Mouse (Mus musculus): Measurements from ENCODE around the gene Psmd14. TPM values are rescaled to one million over a fixed set of nuclear protein-coding genes. Genes with fewer than 3 reads are reported as not detected.

The Psmd14 gene
- total and polyA plus RNA-seq, 3 experiments, result 156 to 217 TPM; not detected in 1

DNA sequence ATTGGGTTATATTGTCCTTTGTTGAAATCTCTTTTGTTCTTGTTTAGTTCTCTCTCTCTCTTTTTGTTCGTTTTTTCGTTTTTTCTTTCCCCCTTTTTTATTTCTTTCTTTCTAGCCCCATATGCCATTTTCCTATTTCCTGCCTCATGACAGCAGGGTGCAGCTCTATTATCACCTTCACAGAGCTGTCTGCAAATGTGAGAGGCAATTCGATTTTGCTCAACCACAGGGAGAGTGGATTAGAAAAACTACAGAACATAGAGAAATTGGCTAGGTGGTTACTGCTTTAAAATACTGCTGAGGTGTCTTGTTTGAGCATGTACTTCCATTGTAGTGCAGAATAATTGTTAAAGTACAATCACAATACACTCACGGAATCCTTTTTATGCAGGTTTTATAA lies 54.0 kb downstream of the Psmd14 start:
- TF ChIP-seq TCF12 (IDR thresholded peaks at IDR 0.05; ENCODE audit: low read depth, low read length) (no peak), EP300 (IDR thresholded peaks at IDR 0.05; ENCODE audit: low read depth in 1 of 2, low read length in 2 of 2) (no peak), ZKSCAN1 (IDR thresholded peaks at IDR 0.05; ENCODE audit: low read depth, low read length) (no peak), GATA1 (IDR thresholded peaks at IDR 0.05; ENCODE audit: low read depth, low read length) (no peak), SIN3A (IDR thresholded peaks at IDR 0.05; ENCODE audit: low read length) (no peak), ZNF384 (IDR thresholded peaks at IDR 0.05; ENCODE audit: low read depth, low read length) (no peak), MEF2A (IDR thresholded peaks at IDR 0.05; ENCODE audit: extremely low read depth, insufficient replicate concordance, low read depth, low read length, poor library complexity, severe bottlenecking) (no peak), CHD1 (IDR thresholded peaks at IDR 0.05; ENCODE audit: low read depth, low read length) (no peak), TAL1 (IDR thresholded peaks at IDR 0.05; ENCODE audit: low read length) (no peak), SMC3 (IDR thresholded peaks at IDR 0.05; ENCODE audit: low read depth, low read length) (no peak), USF2 (IDR thresholded peaks at IDR 0.05; ENCODE audit: borderline replicate concordance in 1 of 2, insufficient read depth in 1 of 2, low read depth in 1 of 2, low read length in 2 of 2) (no peak), USF1 (IDR thresholded peaks at IDR 0.05; ENCODE audit: low read depth, low read length) (no peak), POLR2A (IDR thresholded peaks at IDR 0.05; ENCODE audit: control insufficient read depth in 1 of 2, insufficient read depth in 1 of 2, low read depth in 1 of 2, low read length in 2 of 2, poor library complexity in 1 of 2) (no peak), CTCF (IDR thresholded peaks at IDR 0.05 in 2 of 3, conservative IDR thresholded peaks at IDR 0.05 in 1 of 3; ENCODE audit: control insufficient read depth in 1 of 3, insufficient read depth in 1 of 3, low read depth in 2 of 3, low read length in 3 of 3, poor library complexity in 1 of 3, severe bottlenecking in 1 of 3) (no peak)
- no peaks in the 10 kb centered on the region for H3K9me3 ChIP-seq (replicated peaks; ENCODE audit: insufficient read depth, low read length)
- no peak overlapping the region for H3K9ac ChIP-seq (ENCODE audit: control insufficient read depth, low read depth, low read length, poor library complexity, severe bottlenecking)
- no peak overlapping the region for H3K27ac ChIP-seq (ENCODE audit: control insufficient read depth, low read depth, low read length)
- H3K27me3 ChIP-seq (ENCODE audit: control insufficient read depth in 1 of 2, insufficient read depth in 2 of 2, low read length in 2 of 2), result no peaks in the 10 kb centered on the region
- H3K36me3 ChIP-seq (ENCODE audit: control insufficient read depth in 1 of 2, insufficient read depth in 2 of 2, low read length in 2 of 2), result peaks cover 2 to 38% of the 10 kb centered on the region in 2 experiments; a peak in 3 of 4 replicates
- DNase-seq (ENCODE audit: low read depth, low spot score), result no peak
- H3K4me3 ChIP-seq (ENCODE audit: control insufficient read depth in 1 of 2, insufficient read depth in 1 of 2, low read depth in 2 of 2, low read length in 2 of 2), result no peak overlapping the region
- no peaks in the 10 kb centered on the region; the same call in 1 of the 2 replicates for H3K79me2 ChIP-seq (ENCODE audit: control insufficient read depth, insufficient read depth, low read length, poor library complexity)
- H3K4me1 ChIP-seq (ENCODE audit: control insufficient read depth in 1 of 2, insufficient read depth in 2 of 2, low read length in 2 of 2), result no peaks in the 10 kb centered on the region

DNA sequence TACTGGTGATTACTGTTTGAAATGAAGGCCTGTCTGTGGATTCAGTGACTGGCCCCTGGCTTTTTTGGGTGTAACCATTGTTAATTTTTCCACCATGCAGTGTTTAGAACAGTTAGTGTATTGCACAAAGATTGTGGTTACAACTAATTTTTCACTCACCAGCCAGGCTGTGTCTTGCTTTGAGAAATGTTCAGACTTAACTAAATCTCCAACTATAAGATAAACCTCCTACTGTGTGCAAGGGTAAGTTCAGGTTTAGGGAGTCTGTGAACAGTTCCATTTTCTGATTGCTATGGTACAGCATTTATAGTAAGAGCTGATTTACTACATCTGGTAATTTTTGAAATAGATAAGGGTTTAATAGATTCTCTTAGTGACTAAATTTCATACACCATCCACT lies 69.3 kb downstream of the Psmd14 start:
- no peak for DNase-seq (ENCODE audit: low read depth, low spot score)
- H3K9me3 ChIP-seq (replicated peaks; ENCODE audit: insufficient read depth, low read length), result no peaks in the 10 kb centered on the region
- TF ChIP-seq ZKSCAN1 (IDR thresholded peaks at IDR 0.05; ENCODE audit: low read depth, low read length), result peak; percentile 86
- TF ChIP-seq MYC (IDR thresholded peaks at IDR 0.05; ENCODE audit: low read depth, low read length), result no peak
- no peak for TF ChIP-seq EP300 (IDR thresholded peaks at IDR 0.05; ENCODE audit: low read depth in 1 of 2, low read length in 2 of 2)
- no peaks in the 10 kb centered on the region for H3K4me1 ChIP-seq (ENCODE audit: control insufficient read depth in 1 of 2, insufficient read depth in 2 of 2, low read length in 2 of 2)
- no peak overlapping the region for H3K27ac ChIP-seq (ENCODE audit: control insufficient read depth, low read depth, low read length)
- H3K27me3 ChIP-seq (ENCODE audit: control insufficient read depth in 1 of 2, insufficient read depth in 2 of 2, low read length in 2 of 2), result no peaks in the 10 kb centered on the region
- no peak overlapping the region for H3K9ac ChIP-seq (ENCODE audit: control insufficient read depth, low read depth, low read length, poor library complexity, severe bottlenecking)
- H3K36me3 ChIP-seq (ENCODE audit: control insufficient read depth in 1 of 2, insufficient read depth in 2 of 2, low read length in 2 of 2), result peaks cover 0 to 44% of the 10 kb centered on the region in 2 experiments; a peak in 2 of 4 replicates
- no peak overlapping the region for H3K4me3 ChIP-seq (ENCODE audit: control insufficient read depth in 1 of 2, insufficient read depth in 1 of 2, low read depth in 2 of 2, low read length in 2 of 2)
- H3K79me2 ChIP-seq (ENCODE audit: control insufficient read depth, insufficient read depth, low read length, poor library complexity), result no peaks in the 10 kb centered on the region

Measured in MEL (cell line).